Mouse (Mus musculus): ENCODE measurements around the gene Jph4.

The Jph4 gene

DNA sequence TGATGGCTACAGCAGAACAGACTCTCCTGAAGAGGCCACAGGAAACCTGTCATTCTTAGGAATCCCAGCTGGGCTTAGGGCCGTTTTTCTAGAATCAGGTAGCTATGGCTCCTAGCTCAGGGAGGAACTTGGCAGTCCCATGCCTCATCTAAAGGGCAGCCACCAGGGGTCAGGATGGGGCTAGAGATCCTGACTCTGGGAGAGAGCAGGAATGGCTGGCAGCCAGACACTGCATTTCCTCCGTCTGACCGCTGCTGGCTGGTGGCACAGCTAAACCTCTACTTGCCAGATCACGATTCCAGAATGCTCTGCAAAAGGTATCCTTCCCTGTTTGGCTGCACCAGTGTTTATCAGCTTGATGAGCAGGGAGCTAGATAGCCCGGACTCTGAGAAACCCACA lies 5.2 kb upstream of the Jph4 start:
- in situ Hi-C loops (cut with MboI; ENCODE audit: unreplicated experiment in 2 of 2), result loop anchor here (5.0 to 25.0 kb wide), 3 partner anchors 40 to 640 kb away; partner anchors contain the start of genes Cideb (in 1 of the 2), Ltb4r1 (in 1 of the 2) and Ltb4r2 (in 1 of the 2)

DNA sequence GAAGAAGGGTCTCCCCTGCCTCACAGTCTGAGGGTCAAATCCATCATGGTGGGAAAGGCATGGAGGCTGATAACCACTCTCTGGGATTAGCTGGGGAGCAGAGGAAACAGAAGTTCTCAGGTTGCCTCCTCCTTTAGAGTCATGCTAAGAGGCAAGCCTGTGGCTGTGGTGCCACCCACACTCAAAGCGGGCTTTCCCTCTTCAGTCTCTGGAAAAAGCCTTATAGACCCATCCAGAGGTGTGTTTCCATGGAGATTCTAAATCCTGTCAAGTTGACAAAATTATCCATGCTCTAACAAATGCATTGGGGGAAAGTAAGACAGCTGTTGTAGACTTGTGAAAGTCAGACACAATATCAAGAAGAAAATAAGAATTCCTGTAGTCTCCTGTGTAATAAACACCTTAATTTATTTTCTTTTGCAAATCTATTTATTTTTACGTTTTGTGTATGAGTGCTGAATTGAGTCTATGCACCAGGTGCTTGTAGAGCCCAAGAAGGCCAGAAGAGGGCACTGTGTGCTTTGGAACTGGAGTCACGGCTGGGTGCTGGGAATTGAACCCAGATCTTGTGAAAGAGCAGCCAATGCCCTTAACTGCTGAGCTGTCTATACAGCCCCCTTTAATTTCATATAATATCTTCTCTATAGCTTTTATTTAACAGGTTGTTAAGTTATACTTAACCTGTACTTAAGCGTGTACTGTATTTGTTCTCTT lies 2.8 kb upstream of the Jph4 start:
- in situ Hi-C loops (cut with MboI; ENCODE audit: unreplicated experiment in 2 of 2), result loop anchor here (5.0 to 25.0 kb wide), 3 partner anchors 43 to 643 kb away; partner anchors contain the start of genes Cideb (in 1 of the 2), Ltb4r1 (in 1 of the 2) and Ltb4r2 (in 1 of the 2)

DNA sequence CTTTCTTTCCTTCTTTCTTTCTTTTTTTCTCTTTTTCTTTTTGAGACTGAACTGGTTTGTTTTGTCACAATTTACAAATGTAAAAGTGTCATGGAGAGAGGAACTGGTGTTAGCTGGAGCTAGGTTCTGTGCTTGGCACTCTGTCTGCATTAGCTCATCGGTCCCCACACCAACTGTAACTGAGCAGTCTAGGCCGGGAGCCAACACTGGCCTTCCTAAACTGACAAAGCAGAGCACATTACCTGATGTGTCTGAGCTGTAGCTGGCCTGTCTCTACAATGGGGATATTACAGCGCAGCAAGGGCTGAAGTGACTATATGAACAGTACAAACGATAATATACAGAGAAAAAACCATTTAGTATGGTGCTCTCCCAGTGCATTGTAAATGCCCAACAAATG lies 2.1 kb upstream of the Jph4 start:
- in situ Hi-C loops (cut with MboI; ENCODE audit: unreplicated experiment in 2 of 2), result loop anchor here in 1 of 2 experiments (25.0 kb wide), 1 partner anchor 643 kb away; the partner anchor contains the start of genes Cideb, Ltb4r1 and Ltb4r2

DNA sequence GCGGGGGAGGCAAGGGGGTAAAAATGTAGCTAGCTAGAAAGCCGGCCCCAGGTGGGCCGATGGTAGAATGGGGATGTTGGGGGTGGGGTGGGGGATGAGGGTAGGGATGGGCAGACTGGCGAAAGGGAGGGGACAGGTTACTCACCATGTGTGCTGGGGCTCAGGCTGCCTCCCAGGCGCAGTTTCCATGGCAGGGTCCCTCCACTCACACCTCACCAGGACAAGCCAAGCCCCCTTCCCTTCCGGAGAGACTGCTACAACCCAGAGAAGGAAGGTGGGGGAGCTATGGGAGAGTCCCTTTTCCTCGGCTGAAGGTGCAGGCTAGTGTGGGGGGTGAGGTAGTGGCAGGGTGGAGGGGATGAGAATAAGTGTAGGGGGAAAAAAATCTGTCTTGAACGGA lies 889 bp downstream of the Jph4 start:
- in situ Hi-C loops (cut with MboI; ENCODE audit: unreplicated experiment in 2 of 2), result loop anchor here in 1 of 2 experiments (25.0 kb wide), 1 partner anchor 646 kb away; the partner anchor contains the start of genes Cideb, Ltb4r1 and Ltb4r2

DNA sequence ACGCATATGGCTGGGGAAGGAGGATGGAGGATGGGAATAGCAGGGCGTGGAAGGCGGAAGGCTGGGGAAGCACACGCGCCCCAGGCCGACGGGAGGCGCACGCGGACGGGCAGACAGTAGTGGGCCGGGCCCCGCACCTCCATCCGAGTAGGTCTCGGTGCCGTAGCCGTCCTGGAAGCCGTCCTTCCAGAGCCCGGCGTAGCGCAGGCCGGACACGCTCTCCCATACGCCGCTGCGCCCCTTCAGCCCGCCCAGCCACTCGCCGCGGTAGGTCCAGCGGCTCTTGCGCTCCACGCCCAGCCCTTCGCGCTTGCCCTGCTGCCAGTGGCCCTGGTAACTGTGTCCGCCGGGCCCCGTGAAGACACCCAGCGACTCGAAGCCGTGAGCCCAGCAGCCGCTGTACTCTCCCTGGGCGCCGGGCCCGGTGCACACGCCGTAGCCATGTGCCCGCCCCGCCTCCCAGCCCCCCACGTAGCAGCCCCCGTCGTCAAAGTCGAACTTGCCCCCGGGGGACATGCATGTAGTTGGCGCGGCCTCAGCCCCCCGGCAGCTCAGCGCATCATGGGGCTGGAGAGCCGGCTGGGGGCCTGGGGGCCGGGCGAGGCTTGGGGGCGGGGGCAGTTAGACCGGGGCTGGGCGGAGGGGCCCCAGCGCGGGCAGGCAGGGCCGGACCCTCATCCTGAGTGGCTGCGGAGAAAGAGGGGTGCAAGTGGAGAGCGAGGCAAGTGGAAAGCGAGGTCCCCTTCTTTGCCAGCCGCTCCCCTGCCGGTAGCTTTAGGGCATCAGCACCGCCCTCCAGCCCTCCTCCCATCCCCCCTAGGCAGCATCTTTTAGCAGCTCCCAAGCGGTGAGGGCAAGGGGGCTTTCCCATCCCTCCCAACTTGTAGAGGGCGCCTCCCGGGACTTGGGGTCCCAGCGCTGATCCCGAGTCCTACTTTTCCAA lies 1.7 kb downstream of the Jph4 start:
- in situ Hi-C loops (cut with MboI; ENCODE audit: unreplicated experiment in 2 of 2), result loop anchor here in 1 of 2 experiments (25.0 kb wide), 1 partner anchor 647 kb away; the partner anchor contains the start of genes Cideb, Ltb4r1 and Ltb4r2

DNA sequence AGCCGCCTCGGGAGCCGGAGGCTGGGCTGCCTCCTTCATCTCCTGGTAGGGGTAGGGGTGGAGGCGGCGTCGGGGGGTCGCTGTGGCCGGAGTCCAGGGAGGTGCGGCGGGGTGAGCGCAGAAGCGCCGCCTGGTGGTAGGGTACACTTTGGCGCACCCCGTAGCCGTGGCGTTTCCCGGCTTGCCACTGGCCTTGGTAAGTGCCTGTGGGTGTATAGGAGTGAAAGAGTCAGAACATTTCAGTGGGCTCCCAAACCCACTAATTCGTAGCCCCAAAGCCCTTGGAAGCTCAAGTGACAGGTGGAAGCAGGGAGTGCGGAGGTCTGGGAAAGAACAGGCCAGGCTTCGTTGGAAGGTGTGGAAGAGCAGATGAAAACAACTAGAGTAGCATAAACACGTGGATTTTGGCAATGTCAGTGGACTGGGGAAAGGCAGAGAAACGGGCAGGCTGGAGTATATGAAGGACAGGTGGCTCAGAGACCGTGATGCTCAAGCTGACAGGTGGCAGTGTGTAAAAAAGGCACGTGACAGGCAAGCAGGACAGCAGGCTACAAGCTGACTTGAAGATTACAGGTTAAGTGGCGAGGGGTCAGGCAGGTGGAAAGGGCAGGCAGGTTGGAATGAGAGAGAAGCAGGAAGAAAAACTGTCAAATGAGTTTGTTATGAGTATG lies 2.6 kb downstream of the Jph4 start:
- in situ Hi-C loops (cut with MboI; ENCODE audit: unreplicated experiment in 2 of 2), result loop anchor here in 1 of 2 experiments (25.0 kb wide), 1 partner anchor 648 kb away; the partner anchor contains the start of genes Cideb, Ltb4r1 and Ltb4r2

DNA sequence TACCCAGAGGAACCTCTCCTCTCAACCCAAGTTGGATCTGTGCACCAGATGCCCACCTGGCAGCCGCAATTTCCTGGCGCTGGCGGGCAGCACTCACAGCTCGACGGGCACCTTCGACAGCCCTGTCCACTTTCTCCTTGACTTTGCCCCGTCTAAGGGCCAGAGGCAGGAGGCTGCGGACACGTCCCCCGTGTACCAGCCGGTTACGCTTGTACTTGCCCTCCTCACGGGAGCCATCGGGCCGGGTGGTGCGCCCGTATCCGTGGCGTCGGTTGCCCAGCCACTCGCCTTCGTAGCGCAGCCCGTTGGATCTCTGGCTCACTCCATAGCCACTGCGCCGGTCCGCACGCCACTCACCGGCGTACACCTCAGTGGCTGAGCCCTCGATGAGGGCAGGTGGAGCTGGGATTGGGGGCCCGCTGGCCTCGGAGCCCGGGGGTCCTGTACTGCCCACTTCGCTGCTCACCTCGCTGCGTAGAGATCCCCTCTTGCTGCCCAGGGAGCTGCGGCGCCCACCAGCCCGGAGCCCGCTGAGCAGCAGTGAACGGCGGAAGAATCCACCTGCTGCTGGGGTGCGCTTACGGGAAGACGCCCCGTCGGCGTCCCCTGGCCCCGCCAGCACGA lies 3.3 kb downstream of the Jph4 start:
- in situ Hi-C loops (cut with MboI; ENCODE audit: unreplicated experiment in 2 of 2), result loop anchor here in 1 of 2 experiments (25.0 kb wide), 1 partner anchor 649 kb away; the partner anchor contains the start of genes Cideb, Ltb4r1 and Ltb4r2

DNA sequence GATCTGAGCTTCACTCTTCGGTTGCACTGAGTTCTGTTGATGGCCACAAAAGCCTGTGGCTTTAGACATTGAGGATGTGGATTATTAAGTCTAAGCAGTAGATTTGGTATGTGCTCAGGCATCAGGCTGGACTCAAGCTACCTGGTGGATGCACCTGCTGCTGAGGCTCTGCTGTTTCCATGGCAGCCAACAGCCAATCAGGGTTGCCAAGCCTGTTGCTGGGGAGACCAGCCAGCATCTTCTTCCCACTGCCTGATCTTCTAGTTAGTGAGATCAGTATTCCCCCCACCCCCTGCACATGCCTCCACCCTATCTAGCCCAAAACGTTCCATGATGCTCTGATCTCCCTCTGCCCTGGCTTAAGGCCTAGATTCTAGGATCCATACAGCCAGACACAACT lies 5.0 kb downstream of the Jph4 start:
- in situ Hi-C loops (cut with MboI; ENCODE audit: unreplicated experiment in 2 of 2), result loop anchor here in 1 of 2 experiments (25.0 kb wide), 1 partner anchor 651 kb away; the partner anchor contains the start of genes Cideb, Ltb4r1 and Ltb4r2

DNA sequence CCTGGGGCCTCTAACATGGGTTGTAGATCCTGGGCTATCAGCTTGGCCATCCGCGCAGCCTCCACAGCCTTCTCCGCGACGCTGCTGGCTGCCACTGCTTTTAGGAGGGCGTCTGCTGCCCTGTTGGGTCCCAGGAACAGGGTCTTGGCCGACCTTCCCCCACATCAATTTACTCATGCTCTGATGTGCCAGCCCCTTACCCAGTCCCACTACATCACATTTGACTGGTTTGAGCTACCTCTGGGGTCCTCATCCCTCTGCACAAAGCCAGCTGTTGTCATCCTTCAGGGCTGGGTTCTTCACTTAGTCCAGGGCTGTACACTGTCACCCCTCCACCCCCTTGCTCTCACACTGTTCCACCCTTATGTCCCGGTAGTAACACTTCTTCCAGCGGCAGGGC lies 6.7 kb downstream of the Jph4 start:
- in situ Hi-C loops (cut with MboI; ENCODE audit: unreplicated experiment in 2 of 2), result loop anchor here in 1 of 2 experiments (25.0 kb wide), 1 partner anchor 652 kb away; the partner anchor contains the start of genes Cideb, Ltb4r1 and Ltb4r2

DNA sequence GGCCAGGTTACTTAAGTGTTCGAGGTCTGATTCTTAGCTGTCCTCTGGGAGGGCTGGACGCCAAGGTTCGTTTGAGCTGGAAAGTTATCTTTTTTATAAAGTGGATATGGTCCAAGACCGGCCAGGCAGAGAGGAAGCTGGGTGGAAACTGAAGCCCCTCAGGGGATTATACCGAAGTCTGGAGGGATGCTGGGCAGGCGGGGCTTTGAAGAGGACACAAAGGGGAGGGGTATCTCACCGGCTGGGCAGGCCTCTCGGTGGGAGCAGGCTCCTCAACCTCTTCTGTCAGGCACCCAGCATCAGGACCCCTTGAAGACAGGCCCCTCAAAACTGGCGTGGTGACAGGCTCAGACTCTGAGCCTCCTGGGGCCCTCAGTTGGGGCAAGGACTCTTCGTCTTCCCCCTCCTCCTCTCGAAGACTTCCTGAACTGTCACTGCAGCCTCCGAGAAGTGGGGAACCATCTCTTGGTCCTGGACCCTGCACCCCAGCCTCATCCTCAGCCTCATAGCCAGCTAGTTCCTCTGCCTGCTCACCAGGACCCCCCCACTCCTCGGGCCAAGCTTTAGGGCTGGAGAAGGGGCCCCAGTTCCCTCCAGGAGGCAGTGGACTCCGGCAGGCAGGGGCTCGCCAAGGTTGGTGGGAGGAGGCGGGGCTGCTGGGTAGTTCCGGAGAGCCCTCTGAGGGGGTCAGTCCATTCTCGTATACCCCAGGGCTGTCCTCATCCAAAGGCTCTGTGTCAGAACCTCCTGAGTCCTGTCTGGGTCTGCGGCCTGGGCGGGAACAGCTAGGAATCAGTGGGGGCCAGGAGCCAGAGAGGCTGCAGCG lies 7.5 kb downstream of the Jph4 start:
- in situ Hi-C loops (cut with MboI; ENCODE audit: unreplicated experiment in 2 of 2), result loop anchor here (10.0 to 25.0 kb wide), 2 partner anchors 646 to 653 kb away; partner anchors contain the start of genes Cideb (in 2 of the 2), Ltb4r1 (in 1 of the 2) and Ltb4r2 (in 1 of the 2)

DNA sequence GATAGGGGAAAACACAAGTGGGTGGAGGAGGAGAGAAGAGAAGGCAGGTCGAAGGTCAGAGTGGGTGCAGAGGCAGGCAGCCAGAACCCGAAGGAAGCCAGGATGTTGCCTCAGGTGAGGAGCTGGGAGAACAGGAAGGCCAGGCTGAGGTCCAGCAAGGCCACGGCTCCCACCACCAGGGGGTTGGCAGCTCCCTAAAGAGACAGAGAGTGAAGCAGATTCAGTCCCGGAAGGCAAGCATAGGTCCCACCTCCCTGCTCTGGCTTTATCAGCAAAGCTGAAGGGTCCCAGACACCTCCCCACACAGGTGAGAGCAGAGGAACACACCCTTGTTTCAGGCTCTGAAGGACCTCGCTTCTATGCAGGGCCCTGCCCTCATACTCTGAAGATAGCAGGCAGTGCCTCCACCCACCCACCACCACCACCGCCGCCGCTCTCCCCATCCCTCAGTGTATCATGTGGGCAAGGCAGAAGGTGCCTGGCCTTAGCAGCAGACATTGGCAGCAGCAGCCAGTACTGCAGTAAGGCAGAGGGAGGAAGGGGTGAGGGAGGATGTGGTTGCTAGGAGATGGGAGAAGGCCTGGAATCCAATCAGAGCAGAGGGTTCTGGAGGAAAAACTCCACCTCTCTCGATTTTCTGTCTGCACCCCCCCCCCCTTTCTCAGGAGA lies 8.4 kb downstream of the Jph4 start:
- in situ Hi-C loops (cut with MboI; ENCODE audit: unreplicated experiment in 2 of 2), result loop anchor here (10.0 to 25.0 kb wide), 2 partner anchors 646 to 654 kb away; partner anchors contain the start of genes Cideb (in 2 of the 2), Ltb4r1 (in 1 of the 2) and Ltb4r2 (in 1 of the 2)

DNA sequence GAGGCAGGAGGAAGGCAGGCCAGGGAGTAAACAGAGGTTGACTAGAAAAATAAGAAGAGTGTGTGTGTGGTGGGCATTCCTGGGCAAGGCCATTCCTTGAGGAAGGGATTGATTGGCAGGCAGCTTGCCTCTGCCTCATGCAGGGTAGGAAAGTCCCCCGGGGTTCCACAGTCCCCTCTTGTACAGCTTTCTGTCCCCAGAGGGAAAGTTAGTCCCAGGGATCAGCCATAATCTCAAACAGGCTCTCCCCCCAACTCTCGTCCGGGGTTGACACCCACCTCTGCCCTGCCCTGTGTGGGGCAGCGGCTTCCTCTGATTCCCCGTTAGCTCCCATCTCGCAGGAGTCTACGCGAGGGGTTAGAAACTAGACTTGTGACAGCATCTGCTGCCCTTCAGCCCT lies 9.7 kb downstream of the Jph4 start:
- in situ Hi-C loops (cut with MboI; ENCODE audit: unreplicated experiment in 2 of 2), result loop anchor here (10.0 to 25.0 kb wide), 2 partner anchors 648 to 655 kb away; partner anchors contain the start of genes Cideb (in 2 of the 2), Ltb4r1 (in 1 of the 2) and Ltb4r2 (in 1 of the 2)

DNA sequence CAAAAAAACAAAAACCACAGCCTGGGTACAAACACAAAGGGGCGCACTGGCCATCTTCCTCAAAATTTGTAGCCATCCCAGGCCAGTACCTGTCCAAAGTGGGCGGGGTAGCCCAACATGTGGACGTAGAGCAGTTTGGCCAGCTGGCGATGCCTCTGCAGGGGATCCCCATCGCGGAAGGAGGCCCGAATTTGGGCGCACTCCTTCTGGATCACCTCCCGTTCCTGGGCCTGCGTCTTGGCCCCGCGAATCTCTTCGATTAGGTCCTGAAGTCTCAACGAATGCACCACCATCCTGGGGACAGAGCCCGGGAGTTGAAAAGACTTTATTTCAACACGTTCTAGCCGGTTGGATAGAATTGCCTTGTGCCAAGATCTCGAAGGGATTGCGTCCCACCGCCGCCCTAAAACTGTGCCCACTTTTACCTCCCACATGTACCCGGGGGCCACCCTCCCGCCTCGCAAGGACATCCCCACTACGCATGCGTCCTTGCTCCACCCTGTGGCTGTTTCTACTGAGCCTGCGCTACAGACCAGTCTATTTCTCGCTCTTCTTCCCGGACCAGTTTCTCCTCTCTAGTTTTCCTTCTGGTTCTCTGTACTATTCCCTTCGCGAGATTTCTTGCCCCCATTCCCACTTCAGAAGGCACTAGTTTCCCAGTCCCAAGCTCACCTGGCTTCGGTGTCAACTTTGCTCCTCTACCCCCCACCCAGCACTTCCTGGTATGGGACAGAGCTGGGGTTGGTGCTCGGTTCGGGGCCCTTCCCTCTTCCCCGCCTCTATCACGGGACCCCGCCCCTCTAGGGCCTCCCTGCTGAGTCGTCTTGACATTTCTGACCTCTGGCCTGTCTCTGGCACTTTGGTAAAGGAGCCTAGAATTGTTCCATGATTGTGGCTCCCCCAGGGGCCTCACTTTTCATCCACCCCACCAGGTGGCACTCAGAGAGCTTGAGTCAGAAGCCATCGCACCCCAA lies 10.6 kb downstream of the Jph4 start, which contains the start of gene Ap1g2:
TSS of gene Ap1g2 (minus strand) at position 758 of the 974 bp plus-strand sequence.
- in situ Hi-C loops (cut with MboI; ENCODE audit: unreplicated experiment in 2 of 2), result loop anchor here (10.0 to 25.0 kb wide), 2 partner anchors 649 to 656 kb away; partner anchors contain the start of genes Cideb (in 2 of the 2), Ltb4r1 (in 1 of the 2) and Ltb4r2 (in 1 of the 2)

DNA sequence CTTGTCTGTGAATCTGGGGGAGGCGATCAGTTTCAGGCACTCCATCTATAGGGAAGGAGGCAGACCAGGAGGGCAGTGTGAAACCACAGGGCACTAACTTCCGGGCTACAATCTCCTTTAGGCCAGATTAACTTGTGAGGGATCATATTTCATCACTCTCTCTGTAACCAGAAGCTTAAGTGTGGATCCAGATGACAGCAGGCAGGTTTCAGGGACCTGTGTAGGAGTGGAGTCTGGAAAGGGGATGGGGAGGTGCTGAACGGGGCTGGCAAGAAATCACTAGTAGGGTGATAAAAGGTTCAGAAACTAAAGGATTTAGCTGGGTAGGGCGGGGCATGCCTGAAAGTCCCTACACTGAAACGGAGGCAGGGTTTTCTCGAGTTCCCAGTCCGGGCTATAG lies 11.3 kb downstream of the Jph4 start:
- in situ Hi-C loops (cut with MboI; ENCODE audit: unreplicated experiment in 2 of 2), result loop anchor here (10.0 to 25.0 kb wide), 2 partner anchors 649 to 657 kb away; partner anchors contain the start of genes Cideb (in 2 of the 2), Ltb4r1 (in 1 of the 2) and Ltb4r2 (in 1 of the 2)

DNA sequence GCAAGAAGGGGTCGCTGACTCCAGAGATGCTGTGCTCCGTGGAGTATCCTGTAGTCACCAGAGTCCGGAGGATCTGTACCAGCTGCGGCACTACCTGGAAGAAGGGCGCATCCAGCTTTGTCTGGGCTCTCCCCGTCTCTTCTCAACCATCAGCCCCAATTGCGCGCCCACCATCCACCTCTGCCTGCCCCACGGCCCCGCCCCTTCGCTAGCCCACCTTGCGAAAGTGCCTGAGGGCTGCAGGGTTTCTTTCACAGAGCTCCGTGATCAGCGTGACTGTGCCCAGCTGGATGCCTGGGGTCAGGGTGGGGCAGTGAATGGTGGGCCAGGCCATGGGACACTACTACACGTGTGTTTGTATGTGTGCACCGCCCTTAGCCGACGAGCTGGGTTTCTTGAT lies 12.4 kb downstream of the Jph4 start:
- in situ Hi-C loops (cut with MboI; ENCODE audit: unreplicated experiment in 2 of 2), result loop anchor here (10.0 to 25.0 kb wide), 2 partner anchors 650 to 658 kb away; partner anchors contain the start of genes Cideb (in 2 of the 2), Ltb4r1 (in 1 of the 2) and Ltb4r2 (in 1 of the 2)

Data from v-Abl transformed pro-B cells (cell line).